Mouse (Mus musculus) E14TG2a.4 (cell line): ENCODE results near the gene Zcchc3.

Experiments
- CTCF ChIP-seq: conservative IDR thresholded peaks from 2 replicates; pipeline ENCODE4 v1.5.1; 2014; ENCODE audit warnings: low read length
- NANOG ChIP-seq: IDR thresholded peaks from 2 replicates; pipeline ENCODE4 v1.6.1; 2014; ENCODE audit warnings: borderline replicate concordance, low read length, mixed read lengths
- POU5F1 ChIP-seq: IDR thresholded peaks from 2 replicates; pipeline ENCODE4 v1.6.1; 2014; ENCODE audit warnings: low read length, borderline replicate concordance

- peak; percentile 66 for TF ChIP-seq CTCF
- no peak for TF ChIP-seq POU5F1
- no peak for TF ChIP-seq NANOG
Observed at GRCm38 (mm10) chr2:152450241-152450640, 35.4 kb upstream of the Zcchc3 start.
